Mouse (Mus musculus): Measurements from ENCODE around the gene Podnl1. TPM values are rescaled to one million over a fixed set of nuclear protein-coding genes. Genes with fewer than 3 reads are reported as not detected.

Podnl1 gene
- polyA plus RNA-seq, 1 experiment from 2014 or later = 0.30 TPM

DNA sequence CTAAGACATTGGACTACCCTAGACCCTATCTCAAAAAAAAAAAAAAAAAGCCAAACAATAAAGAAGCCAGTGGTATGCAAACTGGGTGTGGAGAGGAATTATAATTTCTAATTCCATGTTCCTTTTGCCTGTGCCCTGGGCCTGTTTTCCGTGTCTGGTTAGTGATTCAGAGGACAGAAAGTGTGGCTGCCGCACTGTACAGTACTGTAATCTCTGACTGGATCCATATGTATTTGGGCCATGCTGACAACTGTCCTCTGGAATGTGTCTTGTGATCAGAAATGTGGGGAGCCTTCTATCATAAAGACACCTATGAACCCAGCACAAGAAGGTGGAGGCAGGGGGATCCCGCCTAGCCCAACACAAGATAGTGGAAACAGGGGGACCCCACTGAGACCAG, 3.6 kb upstream of the Podnl1 start:
- no peak overlapping the region for H3K9ac ChIP-seq (replicated peaks; ENCODE audit: low read length)
- no peaks in the 10 kb centered on the region for H3K36me3 ChIP-seq (ENCODE audit: insufficient read depth, low read length)
- H3K27ac ChIP-seq (ENCODE audit: low read length) = no peak overlapping the region
- no peaks in the 10 kb centered on the region for H3K4me1 ChIP-seq (ENCODE audit: insufficient read depth, low read length)
- no peak overlapping the region for H3K4me2 ChIP-seq (replicated peaks; ENCODE audit: low read depth, low read length)
- 0 out of 2 replicates have a peak, but pooled peaks cover 5% of the 10 kb centered on the region for H3K9me3 ChIP-seq (ENCODE audit: low read length)
- 92% methylated on average over 3 of the region's 3 CpGs for WGBS
- no peak overlapping the region for H3K4me3 ChIP-seq (ENCODE audit: low read length)
- H3K27me3 ChIP-seq (ENCODE audit: insufficient read depth, low read length) = no peaks in the 10 kb centered on the region
- no peak for ATAC-seq (ENCODE audit: low FRiP score, low TSS enrichment)

DNA sequence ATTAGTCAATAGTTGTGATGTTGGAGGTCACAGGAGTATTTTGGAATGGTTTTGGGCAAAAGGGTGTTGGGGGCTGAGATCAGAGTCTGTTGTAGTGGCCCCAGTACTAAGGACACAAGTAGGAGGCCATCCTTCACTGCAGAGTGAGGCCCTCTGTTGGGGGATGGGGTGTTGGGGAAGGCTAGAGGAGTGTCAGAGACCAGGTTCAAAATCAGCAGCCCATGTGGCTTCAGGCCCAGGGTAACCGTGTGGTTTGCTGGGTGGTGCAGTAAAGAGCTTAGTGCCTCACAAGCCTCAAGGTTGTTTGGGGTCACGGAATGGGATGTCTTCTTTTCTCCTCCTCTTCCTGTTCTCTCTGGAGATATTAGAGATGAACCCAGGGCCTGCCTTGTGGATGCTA, 953 bp downstream of the Podnl1 start:
- no peak overlapping the region for H3K4me2 ChIP-seq (replicated peaks; ENCODE audit: low read depth, low read length)
- no peaks in the 10 kb centered on the region for H3K27me3 ChIP-seq (ENCODE audit: insufficient read depth, low read length)
- ATAC-seq (ENCODE audit: low FRiP score, low TSS enrichment) = no peak
- peaks cover 6% of the 10 kb centered on the region; the same call in 1 of the 2 replicates for H3K4me1 ChIP-seq (ENCODE audit: insufficient read depth, low read length)
- no peak overlapping the region for H3K27ac ChIP-seq (ENCODE audit: low read length)
- no peaks in the 10 kb centered on the region for H3K36me3 ChIP-seq (ENCODE audit: insufficient read depth, low read length)
- H3K9me3 ChIP-seq (ENCODE audit: low read length) = no peaks in the 10 kb centered on the region
- 60% methylated on average over 2 of the region's 2 CpGs for WGBS
- no peak overlapping the region for H3K9ac ChIP-seq (replicated peaks; ENCODE audit: low read length)
- no peak overlapping the region for H3K4me3 ChIP-seq (ENCODE audit: low read length)

DNA sequence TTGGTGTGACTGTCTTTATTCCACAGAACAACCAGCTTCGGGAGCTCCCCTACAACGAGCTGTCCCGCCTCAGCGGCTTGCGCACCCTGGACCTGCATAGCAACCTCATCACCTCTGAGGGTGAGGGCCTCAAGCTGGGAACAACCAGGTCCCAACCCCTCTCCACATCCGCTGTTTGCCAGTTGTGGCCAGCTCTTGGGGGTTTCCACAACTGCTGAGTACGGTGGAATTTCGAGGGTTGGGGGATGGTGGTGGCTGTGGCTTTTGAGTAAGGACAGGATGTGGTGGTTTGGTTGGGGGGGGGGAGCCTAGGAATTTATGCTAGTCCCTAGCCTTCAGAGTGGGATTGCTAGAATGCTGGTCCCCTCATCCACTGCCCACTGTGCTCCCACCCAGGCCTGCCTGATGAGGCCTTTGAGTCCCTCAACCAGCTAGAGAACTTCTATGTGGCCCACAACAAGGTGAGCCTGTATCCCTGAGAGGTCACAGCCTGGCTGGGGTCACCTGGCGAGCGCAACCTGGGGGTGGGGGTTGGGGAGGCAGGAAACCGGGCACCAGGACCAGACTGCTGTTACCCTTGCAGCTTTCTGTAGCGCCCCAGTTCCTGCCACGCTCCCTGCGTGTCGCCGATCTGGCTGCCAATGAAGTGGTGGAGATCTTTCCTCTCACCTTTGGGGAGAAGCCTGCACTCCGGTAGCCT, 1.6 kb downstream of the Podnl1 start:
- peaks cover 6% of the 10 kb centered on the region; the same call in 1 of the 2 replicates for H3K4me1 ChIP-seq (ENCODE audit: insufficient read depth, low read length)
- H3K36me3 ChIP-seq (ENCODE audit: insufficient read depth, low read length) = peaks cover 5% of the 10 kb centered on the region
- no peak overlapping the region for H3K4me3 ChIP-seq (ENCODE audit: low read length)
- no peak overlapping the region for H3K9ac ChIP-seq (replicated peaks; ENCODE audit: low read length)
- H3K27ac ChIP-seq (ENCODE audit: low read length) = no peak overlapping the region
- H3K4me2 ChIP-seq (replicated peaks; ENCODE audit: low read depth, low read length) = no peak overlapping the region
- H3K9me3 ChIP-seq (ENCODE audit: low read length) = no peaks in the 10 kb centered on the region
- no peaks in the 10 kb centered on the region for H3K27me3 ChIP-seq (ENCODE audit: insufficient read depth, low read length)
- WGBS = 63% methylated on average over 17 of the region's 17 CpGs
- no peak for ATAC-seq (ENCODE audit: low FRiP score, low TSS enrichment)

DNA sequence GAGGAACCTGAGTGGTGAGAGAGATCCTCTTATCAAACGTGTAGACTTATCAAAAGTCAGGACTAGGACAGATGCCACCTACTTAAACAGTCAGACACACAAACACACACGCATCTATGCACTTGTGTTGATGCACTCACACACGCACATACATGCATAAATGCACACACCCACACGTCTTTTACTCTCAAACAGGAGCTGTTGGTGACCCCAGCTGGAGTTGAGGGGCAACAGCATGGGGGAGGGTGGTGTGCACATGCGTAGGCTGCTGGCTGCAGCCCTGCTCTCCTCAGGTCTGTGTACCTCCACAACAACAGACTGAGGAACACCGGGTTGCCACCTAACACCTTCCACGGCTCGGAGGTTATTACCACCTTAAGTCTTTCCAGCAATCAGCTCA, 2.5 kb downstream of the Podnl1 start:
- H3K27ac ChIP-seq (ENCODE audit: low read length) = no peak overlapping the region
- peaks cover 13% of the 10 kb centered on the region for H3K36me3 ChIP-seq (ENCODE audit: insufficient read depth, low read length)
- WGBS = 43% methylated on average over 8 of the region's 8 CpGs
- H3K9ac ChIP-seq (replicated peaks; ENCODE audit: low read length) = no peak overlapping the region
- ATAC-seq (ENCODE audit: low FRiP score, low TSS enrichment) = peak; percentile 25; the same call in 1 of the 2 replicates
- no peaks in the 10 kb centered on the region for H3K27me3 ChIP-seq (ENCODE audit: insufficient read depth, low read length)
- H3K4me1 ChIP-seq (ENCODE audit: insufficient read depth, low read length) = peaks cover 6% of the 10 kb centered on the region; the same call in 1 of the 2 replicates
- H3K9me3 ChIP-seq (ENCODE audit: low read length) = no peaks in the 10 kb centered on the region
- H3K4me3 ChIP-seq (ENCODE audit: low read length) = no peak overlapping the region
- H3K4me2 ChIP-seq (replicated peaks; ENCODE audit: low read depth, low read length) = no peak overlapping the region

DNA sequence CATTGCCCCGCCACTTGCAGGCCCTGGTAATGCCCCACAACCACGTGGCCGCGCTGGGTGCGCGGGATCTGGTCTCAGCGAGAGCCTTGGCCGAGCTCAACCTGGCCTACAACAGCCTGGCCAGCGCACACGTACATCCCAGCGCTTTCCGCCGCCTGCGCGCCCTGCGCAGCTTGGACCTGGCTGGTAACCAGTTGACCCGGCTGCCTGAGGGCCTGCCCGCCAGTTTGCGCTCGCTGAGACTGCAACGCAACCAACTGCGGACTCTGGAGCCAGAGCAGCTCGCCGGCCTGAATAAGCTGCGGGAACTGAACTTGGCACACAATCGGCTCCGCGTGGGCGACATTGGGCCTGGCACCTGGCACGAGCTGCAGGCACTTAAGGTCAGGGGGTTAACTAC, 5.0 kb downstream of the Podnl1 start:
- WGBS = 45% methylated on average over 30 of the region's 30 CpGs
- Histone ChIP-seq H3K27ac (ENCODE audit: low read length) (no peak overlapping the region), H3K27me3 (ENCODE audit: insufficient read depth, low read length) (no peaks in the 10 kb centered on the region), H3K9ac (replicated peaks; ENCODE audit: low read length) (no peak overlapping the region), H3K4me2 (replicated peaks; ENCODE audit: low read depth, low read length) (no peak overlapping the region), H3K9me3 (ENCODE audit: low read length) (no peaks in the 10 kb centered on the region), H3K4me1 (ENCODE audit: insufficient read depth, low read length) (peaks cover 6% of the 10 kb centered on the region; the same call in 1 of the 2 replicates), H3K4me3 (ENCODE audit: low read length) (no peak overlapping the region), H3K36me3 (ENCODE audit: insufficient read depth, low read length) (peaks cover 35% of the 10 kb centered on the region)
- peak; percentile 35; the same call in 1 of the 2 replicates for ATAC-seq (ENCODE audit: low FRiP score, low TSS enrichment)

DNA sequence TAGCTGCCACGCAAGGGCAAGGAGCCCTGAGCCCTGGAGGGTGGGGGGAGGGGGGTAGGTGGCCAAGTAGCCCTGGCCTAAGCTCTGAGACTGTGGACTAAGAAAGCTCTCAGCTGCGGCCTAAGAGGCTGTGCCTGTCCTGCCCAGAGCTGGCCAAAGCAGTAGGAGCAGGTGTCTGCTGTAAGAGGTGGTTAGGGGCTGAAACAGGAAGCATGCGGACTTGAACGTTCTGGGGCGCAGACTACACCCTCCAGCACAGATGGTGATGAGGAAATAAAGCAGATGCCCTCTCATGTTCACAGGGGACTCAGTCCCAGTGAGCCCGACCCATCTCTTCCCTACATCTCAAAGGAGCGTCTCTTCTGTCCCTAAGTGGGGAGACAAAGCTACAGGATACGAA, 6.4 kb downstream of the Podnl1 start:
- Histone ChIP-seq H3K9ac (replicated peaks; ENCODE audit: low read length) (no peak overlapping the region), H3K27me3 (ENCODE audit: insufficient read depth, low read length) (no peaks in the 10 kb centered on the region), H3K36me3 (ENCODE audit: insufficient read depth, low read length) (peaks cover 50% of the 10 kb centered on the region), H3K4me1 (ENCODE audit: insufficient read depth, low read length) (peaks cover 5% of the 10 kb centered on the region; the same call in 1 of the 2 replicates), H3K4me3 (ENCODE audit: low read length) (no peak overlapping the region), H3K27ac (ENCODE audit: low read length) (no peak overlapping the region), H3K9me3 (ENCODE audit: low read length) (no peaks in the 10 kb centered on the region), H3K4me2 (replicated peaks; ENCODE audit: low read depth, low read length) (no peak overlapping the region)
- 91% methylated on average over 8 of the region's 8 CpGs for WGBS
- no peak for ATAC-seq (ENCODE audit: low FRiP score, low TSS enrichment)

DNA sequence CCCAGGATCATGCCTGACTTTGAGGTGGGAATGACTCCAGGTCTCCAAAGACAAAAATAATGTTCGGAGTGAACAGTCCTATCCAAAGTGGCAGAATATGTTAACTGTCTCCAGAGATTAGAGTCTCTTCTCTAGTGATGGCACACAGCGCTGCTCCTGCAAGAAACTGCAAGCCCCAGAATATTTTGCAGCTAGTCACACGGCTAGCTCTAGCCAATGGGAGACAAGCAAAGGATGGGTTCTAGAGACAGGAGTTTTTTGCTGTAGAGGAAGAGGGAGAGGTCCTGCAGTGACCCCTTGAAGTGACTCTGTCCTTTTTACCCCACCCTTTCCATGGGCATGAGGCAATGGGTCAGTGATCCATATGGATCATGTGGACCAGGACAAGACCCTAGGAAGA, 12.1 kb downstream of the Podnl1 start:
- Histone ChIP-seq H3K9ac (replicated peaks; ENCODE audit: low read length) (no peak overlapping the region), H3K36me3 (ENCODE audit: insufficient read depth, low read length) (peaks cover 89% of the 10 kb centered on the region), H3K9me3 (ENCODE audit: low read length) (no peaks in the 10 kb centered on the region), H3K4me2 (replicated peaks; ENCODE audit: low read depth, low read length) (no peak overlapping the region), H3K27ac (ENCODE audit: low read length) (no peak overlapping the region), H3K4me1 (ENCODE audit: insufficient read depth, low read length) (no peaks in the 10 kb centered on the region), H3K4me3 (ENCODE audit: low read length) (no peak overlapping the region), H3K27me3 (ENCODE audit: insufficient read depth, low read length) (no peaks in the 10 kb centered on the region)
- 90% methylated on average over 3 of the region's 3 CpGs for WGBS
- no peak for ATAC-seq (ENCODE audit: low FRiP score, low TSS enrichment)

DNA sequence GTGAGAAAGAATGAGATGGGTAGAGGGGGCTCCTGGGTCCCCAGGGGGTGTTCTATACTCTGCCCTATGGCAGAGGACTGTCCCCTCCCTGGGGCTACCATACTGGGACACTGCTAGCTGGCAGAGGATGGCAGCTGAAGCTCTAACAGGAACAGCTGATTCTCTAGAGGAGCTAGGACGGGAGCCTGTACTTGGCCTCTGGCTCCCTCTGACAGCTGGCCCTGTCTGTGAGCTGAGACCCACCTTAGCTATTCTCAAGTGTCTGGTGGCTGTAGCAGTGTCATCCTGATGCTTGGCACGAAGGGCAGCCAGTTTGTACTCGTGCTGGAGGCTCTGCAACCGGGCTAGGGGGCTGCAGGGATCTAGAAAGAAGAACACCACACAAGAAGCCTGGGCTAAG, 15.0 kb downstream of the Podnl1 start:
- no peaks in the 10 kb centered on the region for H3K27me3 ChIP-seq (ENCODE audit: insufficient read depth, low read length)
- no peak overlapping the region for H3K4me2 ChIP-seq (replicated peaks; ENCODE audit: low read depth, low read length)
- H3K9me3 ChIP-seq (ENCODE audit: low read length) = no peaks in the 10 kb centered on the region
- H3K36me3 ChIP-seq (ENCODE audit: insufficient read depth, low read length) = peaks cover 79% of the 10 kb centered on the region
- H3K4me1 ChIP-seq (ENCODE audit: insufficient read depth, low read length) = no peaks in the 10 kb centered on the region
- H3K9ac ChIP-seq (replicated peaks; ENCODE audit: low read length) = no peak overlapping the region
- ATAC-seq (ENCODE audit: low FRiP score, low TSS enrichment) = no peak
- WGBS = 85% methylated on average over 4 of the region's 4 CpGs
- H3K27ac ChIP-seq (ENCODE audit: low read length) = no peak overlapping the region
- H3K4me3 ChIP-seq (ENCODE audit: low read length) = no peak overlapping the region

DNA sequence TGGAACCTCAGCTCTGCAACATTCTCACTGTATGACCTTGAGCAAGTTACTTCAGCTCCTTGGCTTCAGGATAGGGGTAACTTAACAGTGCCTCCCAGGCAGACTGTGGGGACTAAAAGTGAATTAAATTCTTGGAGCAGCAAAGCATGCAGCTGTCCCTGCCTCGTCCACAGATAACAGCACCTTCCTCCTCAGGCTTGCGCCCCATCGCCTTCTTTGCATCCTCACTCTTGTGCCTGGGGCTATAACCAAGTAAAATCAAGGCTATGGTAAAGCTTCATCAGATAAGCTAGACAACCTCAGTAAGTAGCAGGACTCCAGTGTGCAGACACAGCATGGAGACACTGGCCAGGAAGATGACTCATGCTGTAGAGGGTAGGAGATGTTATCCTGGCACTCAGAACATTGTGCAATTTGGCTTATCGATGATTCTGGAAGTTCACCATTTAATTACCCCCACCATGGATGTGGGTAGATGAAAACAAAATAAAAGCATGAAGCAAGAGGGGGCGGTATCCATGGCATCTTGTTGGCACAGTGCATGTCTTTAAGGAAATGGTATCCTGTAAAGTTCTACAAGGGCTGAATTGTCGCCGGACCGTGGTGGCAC, 19.0 kb downstream of the Podnl1 start:
- whole genome bisulfite sequencing = 85% methylated on average over 8 of the region's 8 CpGs
- no peak overlapping the region for H3K27ac ChIP-seq (ENCODE audit: low read length)
- no peaks in the 10 kb centered on the region for H3K9me3 ChIP-seq (ENCODE audit: low read length)
- no peak overlapping the region for H3K4me2 ChIP-seq (replicated peaks; ENCODE audit: low read depth, low read length)
- peaks cover 19% of the 10 kb centered on the region for H3K4me1 ChIP-seq (ENCODE audit: insufficient read depth, low read length)
- H3K4me3 ChIP-seq (ENCODE audit: low read length) = no peak overlapping the region
- no peaks in the 10 kb centered on the region for H3K27me3 ChIP-seq (ENCODE audit: insufficient read depth, low read length)
- no peak overlapping the region for H3K9ac ChIP-seq (replicated peaks; ENCODE audit: low read length)
- no peak for ATAC-seq (ENCODE audit: low FRiP score, low TSS enrichment)
- peaks cover 44% of the 10 kb centered on the region for H3K36me3 ChIP-seq (ENCODE audit: insufficient read depth, low read length)

DNA sequence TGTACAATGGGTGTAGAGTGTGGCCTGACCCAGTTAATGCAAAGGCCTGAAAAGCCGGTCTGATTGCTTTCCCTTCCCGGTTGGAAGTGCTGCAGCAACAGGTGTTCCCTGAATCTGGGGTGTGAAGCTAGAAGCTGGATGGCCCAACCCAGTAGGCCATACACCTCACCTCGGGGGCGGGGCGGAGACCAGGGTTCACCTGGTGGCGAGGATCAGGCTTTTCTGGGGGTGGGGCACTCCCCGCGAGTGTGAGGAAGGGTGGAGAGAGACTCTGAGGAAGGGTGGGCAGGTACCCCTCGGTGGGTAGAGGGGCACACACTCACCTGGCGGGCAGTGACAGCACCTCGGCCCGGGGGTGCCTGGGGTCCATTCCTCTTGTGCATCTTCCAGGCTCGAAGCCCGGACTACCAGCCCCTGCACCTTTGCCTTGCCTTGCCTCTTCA, 21.6 kb downstream of the Podnl1 start:
- WGBS = 7% methylated on average over 14 of the region's 14 CpGs
- H3K27ac ChIP-seq (ENCODE audit: low read length) = peak overlapping the region; percentile 39; the same call in 1 of the 2 replicates

More for the DNA sequence above, 21.6 kb downstream of the Podnl1 start:
- Histone ChIP-seq H3K36me3 (ENCODE audit: insufficient read depth, low read length) (peaks cover 22% of the 10 kb centered on the region), H3K4me2 (replicated peaks; ENCODE audit: low read depth, low read length) (peak overlapping the region; percentile 78), H3K9me3 (ENCODE audit: low read length) (no peaks in the 10 kb centered on the region), H3K27me3 (ENCODE audit: insufficient read depth, low read length) (no peaks in the 10 kb centered on the region), H3K9ac (replicated peaks; ENCODE audit: low read length) (peak overlapping the region; percentile 89), H3K4me3 (ENCODE audit: low read length) (peak overlapping the region; percentile 74), H3K4me1 (ENCODE audit: insufficient read depth, low read length) (peaks cover 19% of the 10 kb centered on the region)
- ATAC-seq (ENCODE audit: low FRiP score, low TSS enrichment) = no peak
